Mouse (Mus musculus) brown adipose tissue, adult 24 weeks (tissue): Measurements from ENCODE around the gene Dgki. TPM values are rescaled to one million over a fixed set of nuclear protein-coding genes. Genes with fewer than 3 reads are reported as not detected.

Experiments
- H3K27ac ChIP-seq: fragments of 200-500 bp; replicated peaks from 2 replicates; pipeline ENCODE4 v1.5.1; 2012; ENCODE audit warnings: low read depth, mild to moderate bottlenecking, low read length
- H3K4me1 ChIP-seq: fragments of 200-500 bp; 2 replicates; pipeline ENCODE4 v1.6.1; 2012; ENCODE audit warnings: low read length, mixed read lengths; ENCODE audit not compliant: control insufficient read depth, insufficient read depth, insufficient read length
- H3K4me3 ChIP-seq: fragments of 200-500 bp; 2 replicates; pipeline ENCODE4 v1.5.1; 2012; ENCODE audit warnings: low read depth, mild to moderate bottlenecking, low read length, moderate library complexity; ENCODE audit not compliant: insufficient read depth
- polyA plus RNA-seq: library from polyadenylated mRNA; stranded (reverse); fragments of >200 nt; gene quantifications from 2 replicates; pipeline ENCODE4 v1.2.4, GENCODE M21; 2012; ENCODE audit not compliant: missing spikeins, insufficient read depth, insufficient read length

Dgki gene
- polyA plus RNA-seq, 1 experiment = not detected

- no peak overlapping the region for H3K4me3 ChIP-seq
- no peaks in the 10 kb centered on the region for H3K4me1 ChIP-seq
- no peak overlapping the region for H3K27ac ChIP-seq
Observed at GRCm38 (mm10) chr6:36818281-36819018, 481.5 kb downstream of the Dgki start.

- Histone ChIP-seq H3K4me3 (no peak overlapping the region), H3K27ac (no peak overlapping the region), H3K4me1 (no peaks in the 10 kb centered on the region)
Observed at GRCm38 (mm10) chr6:36816666-36817065, 483.3 kb downstream of the Dgki start.

GRCm38 (mm10) chr6:36815992-36816391 is 484.0 kb downstream of the Dgki start:
- H3K27ac ChIP-seq = no peak overlapping the region
- no peaks in the 10 kb centered on the region for H3K4me1 ChIP-seq
- no peak overlapping the region for H3K4me3 ChIP-seq

- H3K4me3 ChIP-seq = no peak overlapping the region
- H3K4me1 ChIP-seq = no peaks in the 10 kb centered on the region
- H3K27ac ChIP-seq = no peak overlapping the region
Observed at GRCm38 (mm10) chr6:36812666-36813515, 487.1 kb downstream of the Dgki start.

- H3K4me1 ChIP-seq = no peaks in the 10 kb centered on the region
- H3K4me3 ChIP-seq = no peak overlapping the region
- no peak overlapping the region for H3K27ac ChIP-seq
Observed at GRCm38 (mm10) chr6:36810448-36810847, 489.5 kb downstream of the Dgki start.

- Histone ChIP-seq H3K27ac (no peak within 1 kb of the TSS), H3K4me1 (no peaks in the 10 kb centered on the region), H3K4me3 (no peak within 1 kb of the TSS)
Observed at GRCm38 (mm10) chr6:36809747-36810285, 490.2 kb downstream of the Dgki start, which contains the start of gene Ptn. Gene Ptn, minus strand, starts transcription at chr6:36810220.

GRCm38 (mm10) chr6:36809311-36809726 is 490.7 kb downstream of the Dgki start:
- Histone ChIP-seq H3K4me3 (no peak overlapping the region), H3K27ac (no peak overlapping the region)

GRCm38 (mm10) chr6:36808306-36809058 is 491.5 kb downstream of the Dgki start:
- H3K27ac ChIP-seq = no peak overlapping the region
- no peaks in the 10 kb centered on the region for H3K4me1 ChIP-seq
- H3K4me3 ChIP-seq = no peak overlapping the region

More at GRCm38 (mm10) chr6:36809311-36809726, 490.7 kb downstream of the Dgki start:
- H3K4me1 ChIP-seq = no peaks in the 10 kb centered on the region

GRCm38 (mm10) chr6:36806906-36807305 is 493.1 kb downstream of the Dgki start:
- H3K4me3 ChIP-seq = no peak overlapping the region
- no peak overlapping the region for H3K27ac ChIP-seq
- no peaks in the 10 kb centered on the region for H3K4me1 ChIP-seq

GRCm38 (mm10) chr6:36800309-36800946 is 499.6 kb downstream of the Dgki start:
- no peak overlapping the region for H3K4me3 ChIP-seq
- no peak overlapping the region for H3K27ac ChIP-seq
- no peaks in the 10 kb centered on the region for H3K4me1 ChIP-seq

- Histone ChIP-seq H3K27ac (no peak overlapping the region), H3K4me1 (no peaks in the 10 kb centered on the region), H3K4me3 (no peak overlapping the region)
Observed at GRCm38 (mm10) chr6:36797066-36797655, 502.8 kb downstream of the Dgki start.
